Mouse (Mus musculus) small intestine, adult 2 months (tissue): ENCODE measurements around the gene Hist1h1d. TPM values are rescaled to one million over a fixed set of nuclear protein-coding genes. Genes with fewer than 3 reads are reported as not detected.
"Not testable (repeated sequence)": the region's sequence is repeated elsewhere in the genome, so short reads cannot be mapped to it uniquely, and the experiment has no call there.

Source experiments
- H3K27ac ChIP-seq: fragments of 200-500 bp; 2 replicates; pipeline ENCODE4 v1.5.1; 2012; ENCODE audit warnings: low read depth, low read length, control low read depth, inconsistent platforms; ENCODE audit not compliant: insufficient read depth
- H3K27me3 ChIP-seq: fragments of 200-500 bp; 2 replicates; pipeline ENCODE4 v1.6.1; 2012; ENCODE audit warnings: mild to moderate bottlenecking, moderate library complexity, low read length, inconsistent platforms; ENCODE audit not compliant: control insufficient read depth, insufficient read depth
- H3K36me3 ChIP-seq: fragments of 200-500 bp; 2 replicates; pipeline ENCODE4 v1.6.1; 2012; ENCODE audit warnings: mild to moderate bottlenecking, low read length, control low read depth, inconsistent platforms; ENCODE audit not compliant: control insufficient read depth, insufficient read depth
- H3K4me1 ChIP-seq: fragments of 200-500 bp; 2 replicates; pipeline ENCODE4 v1.6.1; 2012; ENCODE audit warnings: low read length, inconsistent platforms, mixed read lengths; ENCODE audit not compliant: control insufficient read depth, insufficient read depth, insufficient read length
- H3K4me3 ChIP-seq: fragments of 200-500 bp; 2 replicates; pipeline ENCODE4 v1.5.1; 2012; ENCODE audit warnings: low read depth, mild to moderate bottlenecking, control low read depth, inconsistent platforms, low read length, moderate library complexity
- CTCF ChIP-seq: fragments of 200-500 bp; IDR thresholded peaks from 2 replicates; pipeline ENCODE4 v1.5.1; 2012; ENCODE audit warnings: low read depth, mild to moderate bottlenecking, control low read depth, inconsistent platforms, low read length, moderate library complexity, mixed read lengths; ENCODE audit not compliant: insufficient replicate concordance, insufficient read length; ENCODE audit errors: extremely low read depth
- POLR2A ChIP-seq: fragments of 200-500 bp; IDR thresholded peaks from 2 replicates; pipeline ENCODE4 v1.6.1; 2012; ENCODE audit warnings: low read depth, mild to moderate bottlenecking, control low read depth, inconsistent platforms, low read length, moderate library complexity
- WGBS: fragments of 180-500 bp; shearing (Covaris S2); methylation state at CpG from one replicate; pipeline ENCODE4 v1.1.7; 2018; 5-methylcytosine and 5-hydroxymethylcytosine counted together
- polyA plus RNA-seq: library from polyadenylated mRNA; depleted of rRNA; stranded (reverse); fragments of >200 nt; gene quantifications from 2 replicates; pipeline ENCODE4 v1.2.3, GENCODE M21; 2012

Hist1h1d gene
- polyA plus RNA-seq, 1 experiment = 0.29 TPM

GRCm38 (mm10) chr13:23584331-23584730 is 31.3 kb downstream of the Hist1h1d start:
- peak overlapping the region; percentile 99 for H3K27ac ChIP-seq
- no peaks in the 10 kb centered on the region for H3K36me3 ChIP-seq
- H3K4me1 ChIP-seq = peaks cover 2% of the 10 kb centered on the region; the same call in 1 of the 2 replicates
- no peak for TF ChIP-seq POLR2A
- no peak for TF ChIP-seq CTCF
- no peaks in the 10 kb centered on the region for H3K27me3 ChIP-seq
- no peak overlapping the region for H3K4me3 ChIP-seq

- Histone ChIP-seq H3K4me1 (peaks cover 2% of the 10 kb centered on the region; the same call in 1 of the 2 replicates), H3K4me3 (peak overlapping the region; percentile 77), H3K27ac (peak overlapping the region; percentile 99), H3K36me3 (no peaks in the 10 kb centered on the region), H3K27me3 (no peaks in the 10 kb centered on the region)
- no peak for TF ChIP-seq CTCF
- TF ChIP-seq POLR2A = no peak
- under 1% methylated on average over 21 of the region's 21 CpGs for WGBS
Observed at GRCm38 (mm10) chr13:23585029-23585441, 32.0 kb downstream of the Hist1h1d start.

DNA sequence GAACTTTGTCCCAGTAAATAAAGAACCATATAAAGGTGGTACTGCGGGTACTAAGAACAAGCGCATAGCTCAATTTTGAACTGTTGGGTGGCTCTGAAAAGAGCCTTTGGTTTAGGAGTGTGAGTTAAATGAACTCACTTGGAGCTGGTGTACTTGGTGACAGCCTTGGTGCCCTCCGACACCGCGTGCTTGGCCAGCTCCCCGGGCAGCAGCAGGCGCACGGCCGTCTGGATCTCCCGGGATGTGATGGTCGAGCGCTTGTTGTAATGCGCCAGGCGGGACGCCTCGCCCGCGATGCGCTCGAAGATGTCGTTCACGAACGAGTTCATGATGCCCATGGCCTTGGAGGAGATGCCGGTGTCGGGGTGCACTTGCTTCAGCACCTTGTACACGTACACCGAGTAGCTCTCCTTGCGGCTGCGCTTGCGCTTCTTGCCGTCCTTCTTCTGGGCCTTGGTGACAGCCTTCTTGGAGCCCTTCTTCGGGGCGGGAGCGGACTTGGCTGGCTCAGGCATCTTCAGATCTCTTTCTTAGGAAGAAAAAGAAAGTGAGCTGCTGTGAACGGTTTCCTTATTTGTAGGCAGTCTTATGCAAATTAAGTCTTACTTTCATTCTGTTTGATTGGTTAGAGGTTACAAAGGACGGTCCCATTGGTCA is 32.5 kb downstream of the Hist1h1d start:
- WGBS = under 1% methylated on average over 34 of the region's 36 CpGs

DNA sequence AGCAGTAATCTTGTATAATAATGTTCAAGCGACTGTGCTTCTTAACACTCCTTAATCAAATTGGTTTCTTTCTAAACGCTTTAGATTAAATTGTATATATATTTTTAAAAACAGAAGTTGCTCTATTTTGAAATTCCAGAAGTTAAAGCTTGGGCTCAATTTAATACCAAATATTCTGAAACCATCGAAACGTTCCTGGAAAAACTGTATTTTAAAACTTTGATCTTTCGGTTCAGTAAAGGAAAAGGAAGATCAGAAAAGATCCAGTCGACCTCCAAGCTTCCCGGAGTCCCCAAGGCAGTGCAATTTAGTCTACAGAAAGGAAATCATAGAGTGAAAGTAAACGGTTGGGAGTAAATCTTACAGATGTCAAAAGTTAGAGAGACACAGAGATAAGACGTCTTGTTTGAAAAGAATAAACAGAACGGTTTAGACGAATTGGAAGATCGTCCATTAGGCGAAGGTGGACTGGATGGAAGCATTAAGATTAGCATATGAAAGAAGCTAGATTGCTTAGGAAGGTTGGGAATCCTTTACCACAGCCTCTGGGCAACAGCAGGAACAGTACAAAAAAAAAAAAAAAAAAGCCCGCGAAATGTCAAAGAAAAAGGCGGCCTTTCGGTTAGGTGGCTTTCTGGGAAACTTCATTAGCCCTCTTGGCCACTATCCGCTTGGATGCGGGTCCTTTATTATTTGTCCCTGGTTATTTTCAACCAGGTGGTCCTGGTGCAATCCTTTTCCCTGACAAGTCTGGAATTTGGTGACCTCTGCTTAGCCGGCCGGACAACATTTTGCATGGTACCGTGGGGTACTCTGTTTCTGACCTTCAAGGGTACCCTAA is 33.3 kb downstream of the Hist1h1d start:
- Histone ChIP-seq H3K4me3 (peak overlapping the region; percentile 42; the same call in 1 of the 2 replicates), H3K36me3 (no peaks in the 10 kb centered on the region)
- 1% methylated on average over 22 of the region's 22 CpGs for WGBS

More for the DNA sequence above, 32.5 kb downstream of the Hist1h1d start:
- TF ChIP-seq POLR2A = peak; percentile 88
- not testable (repeated sequence) for H3K4me1 ChIP-seq, H3K27me3 ChIP-seq, H3K36me3 ChIP-seq
- peak overlapping the region; percentile 77 for H3K4me3 ChIP-seq
- peak overlapping the region; percentile 99 for H3K27ac ChIP-seq

GRCm38 (mm10) chr13:23586940-23587225 is 33.8 kb downstream of the Hist1h1d start:
- TF ChIP-seq POLR2A (no peak), CTCF (no peak)
- Histone ChIP-seq H3K4me1 (peaks cover 2% of the 10 kb centered on the region; the same call in 1 of the 2 replicates), H3K27ac (peak overlapping the region; percentile 98), H3K27me3 (no peaks in the 10 kb centered on the region), H3K4me3 (peak overlapping the region; percentile 42; the same call in 1 of the 2 replicates), H3K36me3 (no peaks in the 10 kb centered on the region)
- 4% methylated on average over 1 of the region's 1 CpGs for WGBS

More for the DNA sequence above, 33.3 kb downstream of the Hist1h1d start:
- Histone ChIP-seq H3K27ac (peak overlapping the region; percentile 98), H3K27me3 (no peaks in the 10 kb centered on the region), H3K4me1 (peaks cover 2% of the 10 kb centered on the region; the same call in 1 of the 2 replicates)
- no peak for TF ChIP-seq CTCF
- TF ChIP-seq POLR2A = no peak

DNA sequence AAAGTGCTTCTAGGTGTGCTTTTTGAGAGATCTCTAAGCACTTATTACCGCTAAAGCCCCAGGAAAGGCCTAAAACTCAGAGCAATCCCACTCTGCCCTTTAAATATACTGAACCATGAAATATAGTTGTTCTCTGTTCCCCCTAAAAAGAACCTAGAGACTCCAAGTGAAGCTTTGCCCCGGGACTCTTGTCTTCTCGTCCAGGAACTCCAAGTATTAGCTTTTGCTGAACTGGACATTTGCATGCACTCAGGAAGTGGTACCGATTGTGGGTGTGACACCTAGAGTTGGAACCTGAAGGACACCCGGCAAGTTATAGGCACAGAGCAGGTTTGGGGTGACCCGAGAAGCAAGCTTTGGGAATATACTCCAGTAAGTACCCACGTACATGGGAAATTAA is 38.1 kb downstream of the Hist1h1d start:
- H3K4me3 ChIP-seq = no peak overlapping the region
- H3K4me1 ChIP-seq = peaks cover 9% of the 10 kb centered on the region; the same call in 1 of the 2 replicates
- no peaks in the 10 kb centered on the region for H3K36me3 ChIP-seq
- TF ChIP-seq CTCF (no peak), POLR2A (no peak)
- WGBS = 88% methylated on average over 7 of the region's 7 CpGs
- H3K27me3 ChIP-seq = no peaks in the 10 kb centered on the region
- H3K27ac ChIP-seq = no peak overlapping the region

DNA sequence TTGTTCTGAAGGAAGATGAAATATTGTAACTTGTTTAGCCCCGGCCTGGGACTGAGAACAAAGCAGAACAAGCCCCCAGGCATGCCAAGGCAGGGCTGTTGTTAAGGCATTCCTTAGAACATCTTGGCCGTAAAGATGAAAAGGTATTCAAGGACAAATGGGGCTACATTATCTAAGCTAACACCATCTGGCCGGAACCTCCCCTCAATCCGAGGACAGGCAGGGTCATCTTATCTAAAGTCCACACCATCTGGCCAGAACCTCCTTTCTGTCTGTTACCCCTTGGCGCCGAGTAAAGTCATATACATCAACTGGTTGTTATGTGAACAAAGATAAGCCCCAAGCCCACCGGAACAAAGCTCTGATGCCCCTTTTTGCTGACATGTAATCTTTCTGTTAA is 38.8 kb downstream of the Hist1h1d start:
- not testable (repeated sequence) for H3K4me1 ChIP-seq, H3K27ac ChIP-seq
- 78% methylated on average over 7 of the region's 7 CpGs for WGBS

More for the DNA sequence above, 38.8 kb downstream of the Hist1h1d start:
- not testable (repeated sequence) for H3K4me3 ChIP-seq, H3K27me3 ChIP-seq, H3K36me3 ChIP-seq
